Mouse (Mus musculus): ENCODE measurements at regions not wholly inside any gene's neighbourhood (a gene's known extent, or its start where the extent isn't known, plus 50 kb on each side); places are given as distances from the start of the nearest gene placed in this dataset.

DNA sequence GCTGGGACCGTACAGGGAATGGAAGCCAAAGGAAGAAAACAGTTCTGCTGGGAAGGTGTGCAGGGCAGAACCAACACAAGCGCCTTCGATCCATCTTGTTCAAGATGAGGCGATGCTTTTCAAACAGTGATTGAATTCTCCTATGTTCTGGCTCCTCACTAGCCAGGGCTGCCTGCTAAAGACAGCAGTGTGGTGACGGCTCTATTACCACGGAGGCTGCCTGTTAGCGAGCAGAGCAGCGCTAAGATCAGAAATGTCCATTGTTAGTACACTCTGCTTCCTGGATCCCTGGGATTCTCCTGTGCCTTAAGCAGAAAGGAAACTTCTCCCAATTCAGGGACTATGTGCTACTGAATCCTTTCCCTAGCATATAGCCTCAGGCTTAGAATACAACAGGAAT lies 629.0 kb downstream of the Cdk5rap2 start:
- no peak for TF ChIP-seq CTCF (IDR thresholded peaks at IDR 0.05; ENCODE audit: low read depth, low read length)
- TF ChIP-seq POLR2A (IDR thresholded peaks at IDR 0.05; ENCODE audit: extremely low read depth, insufficient read depth, low read length) = no peak
- 87% methylated on average over 8 of the region's 8 CpGs for WGBS
- no peaks in the 10 kb centered on the region for H3K36me3 ChIP-seq (ENCODE audit: control insufficient read depth, insufficient read depth, low read length)
- DNase-seq (ENCODE audit: extremely low read depth, low read depth, low spot score) = no peak
- no peak overlapping the region for H3K27ac ChIP-seq (replicated peaks; ENCODE audit: insufficient read depth, low read depth, low read length)
- no peak overlapping the region for H3K4me3 ChIP-seq (ENCODE audit: insufficient read depth, low read depth, low read length)
- no peaks in the 10 kb centered on the region for H3K4me1 ChIP-seq (ENCODE audit: control insufficient read depth, insufficient read depth, low read length)
- H3K27me3 ChIP-seq (ENCODE audit: control insufficient read depth, insufficient read depth, low read length) = no peaks in the 10 kb centered on the region
- no peak overlapping the region for H3K9ac ChIP-seq (ENCODE audit: low read depth, low read length)
- no peaks in the 10 kb centered on the region for H3K79me2 ChIP-seq (ENCODE audit: control insufficient read depth, insufficient read depth, low read length)

DNA sequence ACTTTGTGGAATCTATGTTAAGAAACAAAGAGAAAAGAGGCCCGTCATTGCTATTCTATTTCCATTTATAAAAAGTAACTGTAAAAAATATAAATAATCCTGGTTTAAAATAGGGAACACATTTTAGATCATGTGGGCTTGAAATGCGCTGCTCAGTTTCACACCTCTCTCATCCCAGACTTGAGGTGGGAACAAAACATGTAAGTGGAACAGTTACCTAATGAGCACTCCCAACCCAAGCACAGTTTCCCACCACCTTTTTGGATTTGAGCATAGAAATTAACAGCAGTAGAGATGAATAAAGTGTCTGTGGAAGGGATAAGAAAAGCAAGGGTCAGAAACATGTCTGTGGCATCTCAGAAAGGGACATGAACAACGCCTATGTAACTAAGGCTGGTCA lies 648.4 kb downstream of the Cdk5rap2 start:
- Histone ChIP-seq H3K27ac (replicated peaks; ENCODE audit: insufficient read depth, low read depth, low read length) (no peak overlapping the region), H3K27me3 (ENCODE audit: control insufficient read depth, insufficient read depth, low read length) (no peaks in the 10 kb centered on the region), H3K4me3 (ENCODE audit: insufficient read depth, low read depth, low read length) (no peak overlapping the region), H3K79me2 (ENCODE audit: control insufficient read depth, insufficient read depth, low read length) (no peaks in the 10 kb centered on the region), H3K36me3 (ENCODE audit: control insufficient read depth, insufficient read depth, low read length) (no peaks in the 10 kb centered on the region), H3K9ac (ENCODE audit: low read depth, low read length) (no peak overlapping the region), H3K4me1 (ENCODE audit: control insufficient read depth, insufficient read depth, low read length) (no peaks in the 10 kb centered on the region)
- no peak for DNase-seq (ENCODE audit: extremely low read depth, low read depth, low spot score)
- 82% methylated on average over 3 of the region's 3 CpGs for WGBS
- TF ChIP-seq POLR2A (IDR thresholded peaks at IDR 0.05; ENCODE audit: extremely low read depth, insufficient read depth, low read length) = no peak
- TF ChIP-seq CTCF (IDR thresholded peaks at IDR 0.05; ENCODE audit: low read depth, low read length) = no peak

DNA sequence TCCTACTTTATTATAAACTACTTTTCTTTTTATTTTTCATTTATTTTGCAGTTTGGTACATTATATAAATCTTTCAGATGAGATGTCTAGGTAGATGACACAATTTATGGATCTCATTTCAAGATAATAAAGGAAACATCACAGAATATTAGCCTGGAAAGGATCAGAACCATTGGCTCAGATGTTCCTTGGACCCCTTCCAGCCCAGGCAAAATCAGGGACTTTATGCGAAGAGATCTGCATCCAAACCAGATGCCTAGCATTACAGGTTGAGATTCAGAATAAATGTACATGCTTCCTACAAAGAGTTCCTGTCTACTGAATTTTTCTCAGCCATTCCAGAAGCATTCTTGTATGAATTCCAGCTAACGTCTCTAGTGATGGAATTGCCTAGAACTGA lies 650.6 kb downstream of the Cdk5rap2 start:
- H3K27ac ChIP-seq (replicated peaks; ENCODE audit: insufficient read depth, low read depth, low read length) = no peak overlapping the region
- H3K27me3 ChIP-seq (ENCODE audit: control insufficient read depth, insufficient read depth, low read length) = no peaks in the 10 kb centered on the region
- DNase-seq (ENCODE audit: extremely low read depth, low read depth, low spot score) = no peak
- H3K9ac ChIP-seq (ENCODE audit: low read depth, low read length) = no peak overlapping the region
- no peak overlapping the region for H3K4me3 ChIP-seq (ENCODE audit: insufficient read depth, low read depth, low read length)
- H3K79me2 ChIP-seq (ENCODE audit: control insufficient read depth, insufficient read depth, low read length) = no peaks in the 10 kb centered on the region
- H3K36me3 ChIP-seq (ENCODE audit: control insufficient read depth, insufficient read depth, low read length) = no peaks in the 10 kb centered on the region
- H3K4me1 ChIP-seq (ENCODE audit: control insufficient read depth, insufficient read depth, low read length) = no peaks in the 10 kb centered on the region
- WGBS = 78% methylated on average over 2 of the region's 2 CpGs
- no peak for TF ChIP-seq CTCF (IDR thresholded peaks at IDR 0.05; ENCODE audit: low read depth, low read length)
- no peak for TF ChIP-seq POLR2A (IDR thresholded peaks at IDR 0.05; ENCODE audit: extremely low read depth, insufficient read depth, low read length)

DNA sequence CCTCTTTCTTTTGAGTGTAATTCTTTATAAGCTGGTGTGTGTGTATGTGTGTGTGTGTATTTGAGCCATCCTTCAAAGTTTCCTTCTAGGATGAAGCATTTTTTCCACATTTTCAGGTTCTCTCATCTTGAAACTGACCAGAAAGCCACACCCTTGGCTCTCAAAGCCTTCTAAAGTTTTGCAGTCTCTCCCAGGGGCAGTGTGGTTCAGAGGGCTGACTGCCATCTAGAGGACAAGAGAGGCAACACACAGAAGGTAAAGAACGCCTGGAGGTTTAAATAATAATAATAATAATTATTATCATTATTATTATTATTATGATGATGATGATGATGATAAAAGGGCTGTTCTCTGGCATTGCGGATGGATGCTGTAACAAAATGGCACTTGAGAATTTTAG lies 655.7 kb downstream of the Cdk5rap2 start:
- no peaks in the 10 kb centered on the region for H3K79me2 ChIP-seq (ENCODE audit: control insufficient read depth, insufficient read depth, low read length)
- H3K9ac ChIP-seq (ENCODE audit: low read depth, low read length) = no peak overlapping the region
- no peaks in the 10 kb centered on the region for H3K4me1 ChIP-seq (ENCODE audit: control insufficient read depth, insufficient read depth, low read length)
- no peaks in the 10 kb centered on the region for H3K36me3 ChIP-seq (ENCODE audit: control insufficient read depth, insufficient read depth, low read length)
- no peak overlapping the region for H3K27ac ChIP-seq (replicated peaks; ENCODE audit: insufficient read depth, low read depth, low read length)
- 52% methylated on average over 2 of the region's 2 CpGs for WGBS
- no peak overlapping the region for H3K4me3 ChIP-seq (ENCODE audit: insufficient read depth, low read depth, low read length)
- DNase-seq (ENCODE audit: extremely low read depth, low read depth, low spot score) = no peak
- H3K27me3 ChIP-seq (ENCODE audit: control insufficient read depth, insufficient read depth, low read length) = no peaks in the 10 kb centered on the region
- TF ChIP-seq POLR2A (IDR thresholded peaks at IDR 0.05; ENCODE audit: extremely low read depth, insufficient read depth, low read length) (no peak), CTCF (IDR thresholded peaks at IDR 0.05; ENCODE audit: low read depth, low read length) (no peak)

DNA sequence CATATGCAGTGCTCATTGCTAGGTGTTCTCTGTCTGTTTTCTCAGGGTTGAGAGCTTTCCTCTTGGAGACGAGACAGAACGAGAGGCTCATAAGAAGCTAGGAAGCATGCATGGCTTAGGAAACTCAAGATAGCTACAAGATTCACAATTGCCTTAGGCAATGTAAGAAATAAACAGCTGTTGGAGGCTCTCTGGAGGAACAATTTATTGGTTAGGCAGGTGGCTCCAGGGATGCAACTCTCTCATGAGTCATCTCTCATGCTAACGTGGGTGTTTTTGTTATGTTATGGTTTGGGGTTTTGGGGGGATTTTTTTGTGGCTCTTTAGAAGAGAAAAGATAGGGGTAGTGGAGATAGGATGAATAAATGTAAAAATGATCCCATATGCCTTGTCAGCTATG lies 657.2 kb downstream of the Cdk5rap2 start:
- WGBS = 81% methylated on average over 3 of the region's 3 CpGs
- H3K27me3 ChIP-seq (ENCODE audit: control insufficient read depth, insufficient read depth, low read length) = no peaks in the 10 kb centered on the region
- H3K36me3 ChIP-seq (ENCODE audit: control insufficient read depth, insufficient read depth, low read length) = no peaks in the 10 kb centered on the region
- no peak overlapping the region for H3K9ac ChIP-seq (ENCODE audit: low read depth, low read length)
- no peaks in the 10 kb centered on the region for H3K79me2 ChIP-seq (ENCODE audit: control insufficient read depth, insufficient read depth, low read length)
- no peak for DNase-seq (ENCODE audit: extremely low read depth, low read depth, low spot score)
- TF ChIP-seq POLR2A (IDR thresholded peaks at IDR 0.05; ENCODE audit: extremely low read depth, insufficient read depth, low read length) (no peak), CTCF (IDR thresholded peaks at IDR 0.05; ENCODE audit: low read depth, low read length) (no peak)
- no peak overlapping the region for H3K4me3 ChIP-seq (ENCODE audit: insufficient read depth, low read depth, low read length)
- no peak overlapping the region for H3K27ac ChIP-seq (replicated peaks; ENCODE audit: insufficient read depth, low read depth, low read length)
- H3K4me1 ChIP-seq (ENCODE audit: control insufficient read depth, insufficient read depth, low read length) = no peaks in the 10 kb centered on the region

DNA sequence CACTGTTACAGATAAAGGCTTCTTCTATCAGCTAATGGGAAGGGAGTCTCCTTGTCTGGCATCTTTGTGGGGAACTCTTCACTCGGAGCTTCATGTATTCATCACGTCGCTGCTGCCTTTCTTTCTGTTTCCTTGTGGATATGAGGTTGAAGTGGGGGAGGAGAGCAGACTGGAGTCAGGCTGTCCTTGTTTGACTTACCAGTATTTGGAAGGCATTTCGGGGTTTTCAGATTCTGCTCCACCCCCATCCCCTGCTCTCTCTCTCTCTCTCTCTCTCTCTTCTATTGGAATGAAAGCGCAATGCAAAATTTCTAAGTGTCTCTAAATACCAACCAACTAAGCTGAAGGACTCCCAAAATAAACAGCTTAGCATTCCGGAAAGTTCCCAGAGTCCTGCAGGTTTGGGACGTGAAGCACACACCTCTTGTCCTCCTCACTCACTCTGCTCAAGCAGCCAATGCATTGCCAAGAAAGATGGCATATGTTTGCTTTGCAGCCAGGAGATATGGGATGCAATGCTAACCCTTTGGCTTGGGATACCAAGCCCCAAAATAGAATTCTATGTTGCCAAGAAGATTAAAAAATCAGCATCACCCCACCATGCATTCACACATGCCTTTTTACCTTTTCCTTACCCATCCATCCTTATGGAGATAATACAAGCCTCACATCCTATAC lies 670.3 kb downstream of the Cdk5rap2 start:
- H3K4me1 ChIP-seq (ENCODE audit: control insufficient read depth, insufficient read depth, low read length) = no peaks in the 10 kb centered on the region
- H3K79me2 ChIP-seq (ENCODE audit: control insufficient read depth, insufficient read depth, low read length) = no peaks in the 10 kb centered on the region
- DNase-seq (ENCODE audit: extremely low read depth, low read depth, low spot score) = no peak
- H3K4me3 ChIP-seq (ENCODE audit: insufficient read depth, low read depth, low read length) = no peak overlapping the region
- H3K9ac ChIP-seq (ENCODE audit: low read depth, low read length) = no peak overlapping the region
- no peak overlapping the region for H3K27ac ChIP-seq (replicated peaks; ENCODE audit: insufficient read depth, low read depth, low read length)
- 66% methylated on average over 7 of the region's 7 CpGs for WGBS
- no peak for TF ChIP-seq POLR2A (IDR thresholded peaks at IDR 0.05; ENCODE audit: extremely low read depth, insufficient read depth, low read length)
- no peak for TF ChIP-seq CTCF (IDR thresholded peaks at IDR 0.05; ENCODE audit: low read depth, low read length)
- no peaks in the 10 kb centered on the region for H3K36me3 ChIP-seq (ENCODE audit: control insufficient read depth, insufficient read depth, low read length)
- H3K27me3 ChIP-seq (ENCODE audit: control insufficient read depth, insufficient read depth, low read length) = no peaks in the 10 kb centered on the region
